Mouse (Mus musculus): ENCODE results near the gene Pik3ca.

The Pik3ca gene

DNA sequence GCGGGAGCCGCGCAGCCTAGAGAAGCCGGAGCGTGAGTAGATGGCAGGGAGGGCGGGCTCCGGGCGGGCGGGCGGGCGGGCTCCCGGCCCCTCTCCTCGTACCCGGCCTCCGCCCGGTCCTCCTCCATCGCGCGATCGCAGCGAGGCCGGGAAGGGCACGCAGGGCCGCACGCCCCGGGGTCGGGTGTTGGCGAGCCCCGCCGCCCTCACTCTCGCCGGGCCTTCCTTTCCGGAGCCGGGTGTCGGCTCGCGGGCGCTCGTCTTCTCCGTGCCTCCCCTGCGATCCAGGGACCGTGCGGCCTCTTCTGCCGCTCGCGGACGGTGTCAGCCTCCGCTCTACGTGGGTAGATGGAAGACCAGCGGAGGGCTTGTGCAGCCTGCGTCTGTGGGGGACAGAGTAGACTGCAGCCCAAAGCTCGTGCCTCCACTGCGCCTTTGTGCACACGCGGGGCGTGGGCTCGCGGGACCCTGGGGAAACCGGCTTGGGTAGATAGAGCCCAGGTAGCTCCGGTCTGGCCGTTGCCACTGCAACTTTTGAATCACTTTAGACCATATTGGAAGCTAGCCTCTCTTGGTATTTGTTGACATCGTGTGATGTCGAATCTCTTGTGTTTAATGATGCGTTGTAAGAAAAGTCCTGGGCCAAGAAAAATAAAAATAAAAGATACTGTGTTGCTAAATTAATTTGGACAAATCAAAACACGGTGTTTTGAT, at the start of gene Pik3ca:
TSS of gene Pik3ca (plus strand) at position 211 of the 714 bp plus-strand sequence.
- peak; percentile 36 for DNase-seq (ENCODE audit: low read depth, low spot score)

DNA sequence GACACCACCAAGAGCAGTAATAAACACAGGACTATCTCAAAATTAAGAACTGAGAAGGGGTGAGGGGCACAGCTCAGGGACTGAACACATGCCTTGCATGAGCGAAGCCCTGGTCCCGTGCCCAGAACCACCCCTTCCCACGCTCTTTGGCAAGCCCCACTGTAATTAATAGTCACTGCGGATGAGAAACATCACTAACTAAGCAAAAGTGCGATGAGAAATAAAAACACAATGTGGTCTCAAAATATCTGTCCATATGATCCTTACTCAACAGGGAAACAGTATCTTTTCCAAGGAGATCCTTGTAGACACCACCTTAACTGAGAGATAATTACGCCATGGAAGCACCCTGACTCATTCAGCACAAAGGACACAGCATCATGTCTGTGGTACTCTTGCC, 49.6 kb upstream of the Pik3ca start:
- DNase-seq (ENCODE audit: low read depth, low spot score) = no peak

GRCm38 (mm10) chr3:32361221-32361620, 36.2 kb upstream of the Pik3ca start:
- DNase-seq (ENCODE audit: low read depth, low spot score) = no peak

- no peak for DNase-seq (ENCODE audit: low read depth, low spot score)
These were observed 33.3 kb upstream of the Pik3ca start for GRCm38 (mm10) chr3:32364195-32364594.

GRCm38 (mm10) chr3:32364841-32365545, 32.5 kb upstream of the Pik3ca start:
- no peak for DNase-seq (ENCODE audit: low read depth, low spot score)

DNA sequence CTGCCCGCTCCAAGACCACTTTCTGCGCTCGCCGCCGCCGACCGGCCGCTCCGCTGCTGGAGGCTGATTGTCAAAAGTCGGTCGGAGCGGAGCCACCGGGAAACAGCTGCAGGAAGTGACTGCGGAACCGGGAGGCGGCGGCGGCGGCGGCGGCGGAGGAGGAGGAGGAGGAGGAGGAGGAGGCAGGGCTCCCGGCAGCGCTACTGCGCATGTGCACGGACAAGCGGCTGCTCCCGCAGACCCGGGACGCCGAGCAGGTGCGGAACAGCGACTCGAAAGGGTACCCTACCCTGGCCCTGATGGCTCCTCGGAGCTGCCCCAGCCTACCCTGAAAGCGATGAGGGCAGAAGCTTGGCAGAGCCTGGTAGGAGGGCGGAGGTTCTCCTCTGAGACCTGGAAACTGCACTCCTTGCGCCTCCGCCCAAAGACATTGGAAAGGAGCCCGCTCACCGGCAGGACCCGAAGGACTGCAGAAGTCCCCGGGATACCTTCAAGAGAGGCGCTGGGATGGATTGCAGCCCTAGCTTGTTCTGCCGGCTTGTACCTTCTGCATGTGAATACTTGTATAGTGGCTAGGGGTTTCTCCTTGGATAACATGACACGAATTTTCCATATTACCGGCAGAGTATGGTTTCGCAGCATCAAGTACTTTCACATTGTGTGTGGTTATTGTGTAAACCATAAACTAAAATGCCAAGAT, 31.8 kb upstream of the Pik3ca start, which contains the start of gene Zmat3:
TSS of gene Zmat3 (minus strand) at position 469 of the 700 bp plus-strand sequence.
- DNase-seq (ENCODE audit: low read depth, low spot score) = peak; percentile 37

GRCm38 (mm10) chr3:32366246-32366734, 31.2 kb upstream of the Pik3ca start:
- no peak for DNase-seq (ENCODE audit: low read depth, low spot score)

GRCm38 (mm10) chr3:32367516-32367915, 30.0 kb upstream of the Pik3ca start:
- DNase-seq (ENCODE audit: low read depth, low spot score) = no peak

GRCm38 (mm10) chr3:32371957-32372356, 25.5 kb upstream of the Pik3ca start:
- DNase-seq (ENCODE audit: low read depth, low spot score) = no peak

DNA sequence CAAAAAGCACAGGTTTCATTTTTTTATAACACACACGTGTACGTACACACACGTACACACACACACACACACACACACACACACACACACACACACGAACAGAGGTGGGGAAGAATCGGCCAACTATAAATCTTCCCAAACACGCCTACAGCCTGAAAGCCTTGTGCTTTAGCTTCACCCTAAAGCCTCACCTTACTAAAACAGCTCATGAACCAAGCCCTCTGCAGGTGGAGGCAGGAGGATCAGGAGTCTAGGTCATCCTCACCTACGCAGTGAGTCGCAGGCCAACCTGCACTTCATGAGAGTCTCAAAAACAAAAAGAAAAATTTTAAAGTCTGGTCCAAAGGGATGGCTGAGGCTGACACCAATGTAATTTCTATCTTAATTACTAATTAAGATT, 25.0 kb upstream of the Pik3ca start:
- no peak for DNase-seq (ENCODE audit: low read depth, low spot score)

GRCm38 (mm10) chr3:32373236-32373635, 24.2 kb upstream of the Pik3ca start:
- no peak for DNase-seq (ENCODE audit: low read depth, low spot score)

- DNase-seq (ENCODE audit: low read depth, low spot score) = peak; percentile 13
These were observed 17.6 kb upstream of the Pik3ca start for GRCm38 (mm10) chr3:32379891-32380290.

- no peak for DNase-seq (ENCODE audit: low read depth, low spot score)
These were observed 15.9 kb upstream of the Pik3ca start for GRCm38 (mm10) chr3:32381556-32381955.

- no peak for DNase-seq (ENCODE audit: low read depth, low spot score)
These were observed 4.6 kb upstream of the Pik3ca start for GRCm38 (mm10) chr3:32392841-32393240.

DNA sequence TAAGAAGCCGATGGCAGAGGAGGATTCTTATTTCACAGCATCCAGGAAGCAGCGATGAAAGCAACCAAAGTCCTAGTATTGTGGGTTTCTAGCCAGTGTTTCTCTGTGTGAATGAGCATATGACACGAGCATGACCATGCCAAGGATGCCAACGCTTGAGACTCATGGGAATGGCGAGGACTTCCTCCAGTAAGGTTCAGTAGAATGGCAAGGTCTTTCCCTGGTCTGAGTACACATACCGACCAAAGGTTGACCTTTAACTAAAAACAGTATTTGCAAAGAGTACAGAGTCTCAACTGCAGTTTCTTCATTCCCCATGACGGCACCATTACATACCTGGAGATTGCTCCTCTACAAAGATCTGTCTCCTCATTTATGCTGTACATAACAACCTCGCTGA, 3.5 kb upstream of the Pik3ca start:
- DNase-seq (ENCODE audit: low read depth, low spot score) = no peak

DNA sequence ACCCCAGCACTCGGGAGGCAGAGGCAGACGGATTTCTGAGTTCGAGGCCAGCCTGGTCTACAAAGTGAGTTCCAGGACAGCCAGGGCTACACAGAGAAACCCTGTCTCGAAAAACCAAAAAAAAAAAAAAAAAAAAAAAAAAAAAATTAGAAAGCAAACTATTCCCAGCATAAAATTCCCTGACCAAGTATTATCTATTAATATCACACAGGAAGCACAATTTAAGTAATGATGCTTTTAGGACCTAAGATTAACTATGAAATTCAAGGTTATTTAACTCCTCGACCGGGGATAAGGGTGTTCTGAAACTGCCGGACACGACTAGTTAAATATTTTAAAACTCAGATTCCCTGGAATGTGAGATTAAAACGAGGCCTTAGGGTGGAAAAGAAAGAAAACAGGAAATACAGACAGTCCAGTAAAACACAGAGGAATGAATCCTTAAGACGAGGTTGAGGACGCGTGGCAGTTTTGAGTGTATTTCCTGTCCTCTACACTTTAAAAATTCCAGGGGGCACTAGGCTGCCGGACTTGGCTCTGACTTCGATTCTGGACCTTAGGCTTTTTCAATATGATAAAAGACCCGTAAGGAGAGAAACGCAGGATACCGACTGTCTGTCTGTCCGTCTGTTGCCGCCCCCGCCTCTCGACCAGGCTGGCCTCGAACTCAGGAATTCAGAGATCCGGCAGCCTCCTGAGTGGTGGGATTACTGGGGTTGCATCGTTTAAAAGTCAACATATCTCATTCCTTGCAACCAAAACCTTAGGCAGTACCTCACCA, 1.5 kb upstream of the Pik3ca start:
- peak; percentile 12 for DNase-seq (ENCODE audit: low read depth, low spot score)

DNA sequence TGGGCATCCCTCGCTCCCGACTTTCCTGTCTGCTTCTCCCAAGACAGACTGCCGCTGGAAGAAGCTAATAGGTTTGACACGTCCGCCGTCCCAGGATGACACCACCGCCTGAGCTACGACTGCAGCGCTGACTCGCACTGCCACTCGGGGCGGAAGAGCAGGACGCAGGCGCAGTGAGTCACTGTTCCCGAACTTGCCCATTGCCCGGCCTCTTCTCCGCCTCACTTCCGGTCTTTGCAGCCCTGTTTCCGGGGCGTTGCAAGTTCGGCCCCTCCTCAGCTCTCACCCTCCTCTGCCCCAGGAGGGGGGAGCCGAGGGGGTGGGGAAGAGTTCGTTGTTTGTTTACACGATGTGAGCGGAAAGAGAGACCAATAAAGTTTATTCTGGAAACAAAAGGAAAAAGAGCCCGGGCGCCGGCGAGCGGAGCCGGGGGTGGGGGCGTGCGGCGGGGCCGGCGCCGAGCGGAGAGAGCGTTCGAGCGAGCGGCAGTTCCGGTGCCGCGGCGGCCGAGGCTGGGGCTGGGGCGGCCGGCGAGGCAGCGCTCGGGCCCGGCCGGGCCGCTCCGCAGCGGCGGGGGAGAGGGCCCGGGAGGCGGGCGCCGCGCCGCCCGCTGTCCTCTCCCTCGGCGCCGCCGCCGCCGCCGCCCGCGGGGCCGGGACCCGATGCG, 544 bp upstream of the Pik3ca start:
- DNase-seq (ENCODE audit: low read depth, low spot score) = peak; percentile 93

DNA sequence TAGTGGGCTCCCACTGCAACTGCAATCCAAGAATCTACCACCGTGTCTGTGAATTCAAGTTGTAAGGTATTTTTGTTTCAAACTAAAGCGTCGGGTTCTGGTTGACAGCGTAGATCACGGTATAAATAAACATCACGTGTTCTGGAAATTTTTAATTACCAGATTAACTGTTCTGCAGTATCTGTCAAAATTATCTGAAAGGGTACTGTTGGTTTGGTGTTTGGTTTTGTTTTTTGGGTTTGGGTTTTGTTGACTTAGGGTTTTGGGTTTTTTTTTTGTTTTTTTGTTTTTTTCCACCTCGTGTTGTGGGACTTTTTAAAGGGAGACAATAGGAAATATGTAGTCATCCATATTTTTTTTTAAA, 686 bp downstream of the Pik3ca start:
- DNase-seq (ENCODE audit: low read depth, low spot score) = no peak

DNA sequence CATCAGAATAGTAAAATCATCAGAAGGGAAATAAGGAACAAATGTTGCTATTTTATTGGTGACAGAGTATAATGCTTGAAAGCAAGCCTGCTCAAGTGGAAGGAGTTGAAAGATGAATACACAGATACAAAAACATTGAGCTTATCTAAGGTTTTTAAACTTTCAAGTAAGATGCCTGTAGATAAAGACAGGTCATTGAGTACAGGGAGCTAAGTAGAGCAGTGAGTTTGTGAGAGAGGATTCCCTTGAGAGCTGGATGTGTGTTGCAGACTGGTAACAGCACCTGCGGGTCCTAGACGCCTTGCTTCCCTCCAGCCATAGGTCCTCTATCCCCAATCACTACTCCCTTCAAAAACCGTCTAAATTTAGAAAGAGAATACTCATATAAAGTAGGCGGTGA, 1.2 kb downstream of the Pik3ca start:
- no peak for DNase-seq (ENCODE audit: low read depth, low spot score)

DNA sequence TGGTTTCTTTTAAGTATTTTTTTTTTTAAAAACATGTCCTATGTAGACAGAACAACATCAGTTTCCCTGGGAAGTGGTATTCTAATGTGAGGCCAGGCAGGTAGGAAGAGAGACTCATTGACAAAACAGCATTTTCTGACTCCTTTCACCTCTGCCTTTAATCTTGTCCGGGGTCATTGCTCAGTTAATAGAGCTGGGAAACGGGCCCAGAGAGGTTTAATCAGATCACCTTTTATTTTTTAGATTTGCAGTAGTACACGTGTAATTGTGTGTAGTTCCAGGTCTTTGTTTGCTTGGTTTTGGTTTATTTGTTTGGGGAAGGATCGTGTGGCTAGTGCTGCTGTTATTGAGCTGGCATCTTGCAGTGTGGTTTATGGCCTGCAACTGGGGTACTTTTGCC, 1.9 kb downstream of the Pik3ca start:
- no peak for DNase-seq (ENCODE audit: low read depth, low spot score)

GRCm38 (mm10) chr3:32399931-32400330, 2.5 kb downstream of the Pik3ca start:
- DNase-seq (ENCODE audit: low read depth, low spot score) = no peak

Measured in c-Kit-negative CD71-positive TER-119-positive erythroid progenitor cells, embryonic 14.5 days (primary cell).